Mouse (Mus musculus): ENCODE results near the gene Sh3bp5l. TPM values are rescaled to one million over a fixed set of nuclear protein-coding genes. Genes with fewer than 3 reads are reported as not detected.

Sh3bp5l gene
- polyA plus RNA-seq, 1 experiment from 2014 or later: 11.0 TPM

DNA sequence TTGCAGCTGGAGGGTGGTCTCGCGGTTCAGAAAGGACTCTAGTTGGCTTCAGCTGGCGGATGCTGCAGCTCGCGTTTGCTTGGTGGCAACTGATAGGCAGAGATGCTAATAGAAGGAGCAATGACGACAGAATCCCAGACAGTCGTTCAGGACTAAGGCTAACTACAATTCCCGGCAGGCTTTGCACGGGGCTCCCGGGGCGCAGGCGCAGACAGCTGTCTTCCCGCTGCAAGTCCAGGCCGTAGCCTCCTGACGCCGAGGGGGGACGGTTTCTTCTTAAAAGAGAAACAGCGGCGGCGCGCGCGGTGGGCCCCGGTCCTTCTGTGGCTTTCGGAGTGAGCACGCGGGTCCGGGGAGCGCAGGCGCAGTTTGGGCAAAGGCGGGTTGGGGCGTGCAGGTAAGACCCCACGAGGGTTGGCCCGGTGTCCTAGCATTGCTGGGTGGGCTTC is 23.6 kb upstream of the Sh3bp5l start, which contains the start of gene Zfp692:
Zfp692 (plus strand) TSS at position 210 of the 449 bp plus-strand sequence.
- DNase-seq (peak; percentile 93), ATAC-seq (peak; percentile 66)
- Histone ChIP-seq H3K27ac (ENCODE audit: low read depth) (peak within 1 kb of the TSS; percentile 37), H3K4me3 (ENCODE audit: low read depth, low read length) (peak within 1 kb of the TSS; percentile 55), H3K4me2 (ENCODE audit: low read depth, low read length) (peak within 1 kb of the TSS; percentile 93), H3K9me3 (ENCODE audit: low read length) (no peaks in the 10 kb centered on the region), H3K4me1 (ENCODE audit: insufficient read depth) (peaks cover 17% of the 10 kb centered on the region), H3K9ac (replicated peaks) (peak within 1 kb of the TSS; percentile 65), H3K36me3 (replicated peaks; ENCODE audit: insufficient read depth, low read length) (peaks cover 4% of the 10 kb centered on the region; the same call in 1 of the 2 replicates), H3K27me3 (ENCODE audit: insufficient read depth, low read length) (no peaks in the 10 kb centered on the region)
- no peak for TF ChIP-seq EP300 (IDR thresholded peaks at IDR 0.05; ENCODE audit: low read depth)
- no peak for TF ChIP-seq CTCF (IDR thresholded peaks at IDR 0.05; ENCODE audit: low read depth)
- WGBS (ENCODE audit: insufficient replicate concordance): under 1% methylated on average over 34 of the region's 34 CpGs

DNA sequence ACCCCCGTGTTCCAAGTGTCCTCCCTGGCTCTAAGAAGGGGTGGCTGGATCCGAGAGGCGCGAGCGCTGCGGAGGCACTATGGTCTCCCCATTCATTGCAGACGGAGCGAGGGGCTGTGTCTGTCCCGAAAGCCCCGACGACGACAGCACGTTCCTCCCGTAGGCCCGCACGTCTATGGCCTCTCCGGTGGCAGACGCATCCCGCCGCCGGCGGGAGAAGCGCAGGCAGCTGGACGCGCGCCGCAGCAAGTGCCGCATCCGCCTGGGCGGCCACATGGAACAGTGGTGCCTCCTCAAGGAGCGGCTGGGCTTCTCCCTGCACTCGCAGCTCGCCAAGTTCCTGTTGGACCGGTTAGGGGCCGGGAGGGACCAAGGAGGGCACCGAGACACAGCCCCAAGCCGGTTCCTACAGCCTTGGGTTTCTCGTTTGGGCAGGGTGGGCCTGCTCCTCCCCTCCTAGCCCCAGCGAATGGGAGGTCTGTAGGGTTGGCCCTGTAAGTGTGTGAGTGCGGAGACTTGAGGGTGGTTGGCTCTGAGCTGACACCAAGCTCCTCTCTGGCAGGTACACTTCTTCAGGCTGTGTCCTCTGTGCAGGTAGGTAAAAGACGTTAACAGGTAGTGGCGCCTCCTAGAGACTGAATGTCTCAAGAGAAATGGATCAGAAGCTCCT is 23.0 kb upstream of the Sh3bp5l start:
- Histone ChIP-seq H3K27me3 (ENCODE audit: insufficient read depth, low read length) (no peaks in the 10 kb centered on the region), H3K36me3 (replicated peaks; ENCODE audit: insufficient read depth, low read length) (peaks cover 4% of the 10 kb centered on the region; the same call in 1 of the 2 replicates), H3K27ac (ENCODE audit: low read depth) (peak overlapping the region; percentile 37), H3K4me2 (ENCODE audit: low read depth, low read length) (peak overlapping the region; percentile 93), H3K4me1 (ENCODE audit: insufficient read depth) (peaks cover 17% of the 10 kb centered on the region), H3K4me3 (ENCODE audit: low read depth, low read length) (peak overlapping the region; percentile 55), H3K9me3 (ENCODE audit: low read length) (no peaks in the 10 kb centered on the region), H3K9ac (replicated peaks) (peak overlapping the region; percentile 65)
- WGBS (ENCODE audit: insufficient replicate concordance): 3% methylated on average over 42 of the region's 42 CpGs
- ATAC-seq (peak; percentile 50), DNase-seq (peak; percentile 62)
- TF ChIP-seq EP300 (IDR thresholded peaks at IDR 0.05; ENCODE audit: low read depth): no peak
- peak; percentile 54 for TF ChIP-seq CTCF (IDR thresholded peaks at IDR 0.05; ENCODE audit: low read depth)

DNA sequence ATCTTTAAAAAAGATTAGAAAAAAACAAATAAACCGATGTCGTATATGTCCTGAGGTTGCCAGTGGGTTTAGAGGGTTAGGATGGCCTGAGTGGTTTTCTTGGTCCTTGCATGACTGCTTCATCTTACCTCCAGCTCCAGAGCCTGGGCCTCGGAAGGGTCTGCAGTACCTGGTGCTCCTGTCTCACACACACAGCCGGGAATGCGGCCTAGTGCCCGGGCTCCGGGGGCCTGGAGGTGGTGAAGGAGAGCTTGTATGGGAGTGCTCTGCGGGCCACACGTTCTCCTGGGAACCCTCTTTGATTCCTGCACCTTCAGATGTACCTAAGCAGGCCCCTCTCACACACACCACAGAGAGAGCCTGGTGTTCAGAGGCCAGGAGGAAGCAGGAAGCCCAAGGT is 21.9 kb upstream of the Sh3bp5l start:
- no peak for ATAC-seq
- 89% methylated on average over 9 of the region's 9 CpGs for WGBS (ENCODE audit: insufficient replicate concordance)

DNA sequence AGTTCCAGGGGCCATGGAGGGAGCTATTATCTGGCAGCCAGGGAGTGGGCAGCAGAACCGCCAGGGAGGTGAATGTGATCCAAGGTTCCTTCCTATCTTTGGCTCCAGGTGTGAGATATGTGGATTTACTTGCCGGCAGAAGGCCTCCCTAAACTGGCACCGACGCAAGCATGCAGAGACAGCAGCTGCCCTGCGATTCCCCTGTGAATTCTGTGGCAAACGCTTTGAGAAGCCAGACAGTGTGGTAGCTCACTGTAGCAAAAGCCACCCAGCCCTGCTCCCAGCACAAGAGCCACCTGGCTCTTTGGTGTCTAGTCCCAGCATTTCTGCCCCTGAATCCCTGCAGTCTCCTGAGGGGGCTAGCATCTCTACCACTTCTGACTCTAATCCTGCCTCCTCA is 16.5 kb upstream of the Sh3bp5l start:
- Histone ChIP-seq H3K9me3 (ENCODE audit: low read length) (no peaks in the 10 kb centered on the region), H3K4me1 (ENCODE audit: insufficient read depth) (no peaks in the 10 kb centered on the region), H3K9ac (replicated peaks) (no peak overlapping the region), H3K4me2 (ENCODE audit: low read depth, low read length) (no peak overlapping the region), H3K27ac (ENCODE audit: low read depth) (no peak overlapping the region), H3K27me3 (ENCODE audit: insufficient read depth, low read length) (no peaks in the 10 kb centered on the region), H3K4me3 (ENCODE audit: low read depth, low read length) (no peak overlapping the region), H3K36me3 (replicated peaks; ENCODE audit: insufficient read depth, low read length) (peaks cover 29% of the 10 kb centered on the region)
- TF ChIP-seq CTCF (IDR thresholded peaks at IDR 0.05; ENCODE audit: low read depth) (no peak), EP300 (IDR thresholded peaks at IDR 0.05; ENCODE audit: low read depth) (no peak)
- 87% methylated on average over 6 of the region's 6 CpGs for WGBS (ENCODE audit: insufficient replicate concordance)
- no peak for DNase-seq
- ATAC-seq: no peak

More for the DNA sequence above, 21.9 kb upstream of the Sh3bp5l start:
- DNase-seq: no peak
- H3K36me3 ChIP-seq (replicated peaks; ENCODE audit: insufficient read depth, low read length): peaks cover 4% of the 10 kb centered on the region; the same call in 1 of the 2 replicates
- TF ChIP-seq EP300 (IDR thresholded peaks at IDR 0.05; ENCODE audit: low read depth) (no peak), CTCF (IDR thresholded peaks at IDR 0.05; ENCODE audit: low read depth) (no peak)
- no peak overlapping the region for H3K27ac ChIP-seq (ENCODE audit: low read depth)
- H3K4me3 ChIP-seq (ENCODE audit: low read depth, low read length): no peak overlapping the region
- no peaks in the 10 kb centered on the region for H3K27me3 ChIP-seq (ENCODE audit: insufficient read depth, low read length)
- no peak overlapping the region for H3K4me2 ChIP-seq (ENCODE audit: low read depth, low read length)
- no peaks in the 10 kb centered on the region for H3K9me3 ChIP-seq (ENCODE audit: low read length)
- peaks cover 14% of the 10 kb centered on the region for H3K4me1 ChIP-seq (ENCODE audit: insufficient read depth)
- no peak overlapping the region for H3K9ac ChIP-seq (replicated peaks)

DNA sequence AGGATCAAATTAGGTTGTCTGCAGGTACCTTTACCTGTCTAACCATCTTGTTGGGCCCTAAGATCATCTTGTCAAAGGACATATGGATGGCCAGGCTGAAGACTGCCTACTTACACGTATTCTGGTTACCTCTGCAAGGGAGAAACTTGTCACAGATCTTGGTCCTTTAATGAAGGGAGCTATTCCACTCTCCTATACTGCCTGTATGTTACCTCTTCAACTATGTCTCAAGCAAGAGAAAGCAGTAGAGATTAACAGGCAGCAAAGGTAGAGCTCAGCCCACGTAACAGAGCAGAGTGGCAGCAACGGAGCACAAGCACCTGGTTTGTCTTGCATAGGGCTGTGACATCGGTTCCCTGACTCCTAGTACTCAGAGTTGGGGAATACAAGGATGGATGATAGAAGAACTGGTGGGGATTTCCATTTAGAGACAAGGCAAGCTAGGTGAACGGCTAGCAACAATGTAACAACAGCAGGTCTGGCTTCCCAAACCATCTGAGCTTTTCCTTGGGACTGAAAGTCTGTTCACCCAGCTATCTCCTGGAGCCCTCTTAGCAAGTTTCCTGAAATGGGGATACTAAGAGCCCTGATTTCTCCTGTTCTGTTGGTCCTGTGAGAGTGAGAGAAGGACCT is 14.9 kb upstream of the Sh3bp5l start:
- TF ChIP-seq CTCF (IDR thresholded peaks at IDR 0.05; ENCODE audit: low read depth): no peak
- TF ChIP-seq EP300 (IDR thresholded peaks at IDR 0.05; ENCODE audit: low read depth): no peak
- Histone ChIP-seq H3K9ac (replicated peaks) (no peak overlapping the region), H3K27ac (ENCODE audit: low read depth) (no peak overlapping the region), H3K4me2 (ENCODE audit: low read depth, low read length) (no peak overlapping the region), H3K36me3 (replicated peaks; ENCODE audit: insufficient read depth, low read length) (peaks cover 42% of the 10 kb centered on the region), H3K9me3 (ENCODE audit: low read length) (no peaks in the 10 kb centered on the region), H3K27me3 (ENCODE audit: insufficient read depth, low read length) (no peaks in the 10 kb centered on the region), H3K4me3 (ENCODE audit: low read depth, low read length) (no peak overlapping the region), H3K4me1 (ENCODE audit: insufficient read depth) (no peaks in the 10 kb centered on the region)
- WGBS (ENCODE audit: insufficient replicate concordance): 92% methylated on average over 5 of the region's 5 CpGs
- DNase-seq (no peak), ATAC-seq (no peak)

DNA sequence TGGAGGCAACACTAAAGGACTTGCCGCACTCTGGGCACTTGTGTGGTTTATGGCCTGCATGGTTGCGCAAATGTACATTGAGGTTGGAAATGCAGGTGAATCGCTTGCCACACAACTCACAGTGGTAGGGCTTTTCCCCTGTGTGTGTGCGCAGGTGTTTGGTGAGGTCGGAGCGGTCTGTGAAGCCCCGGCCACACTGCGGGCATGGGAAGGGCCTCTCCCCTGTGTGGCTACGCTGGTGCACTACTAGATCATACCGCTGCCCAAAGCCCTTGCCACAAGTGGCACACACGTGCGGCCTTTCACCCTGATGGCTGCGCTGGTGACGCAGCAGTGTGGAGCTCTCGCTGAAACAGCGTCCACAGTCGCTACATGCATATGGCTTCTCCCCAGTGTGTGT is 14.2 kb upstream of the Sh3bp5l start:
- Histone ChIP-seq H3K27ac (ENCODE audit: low read depth) (no peak overlapping the region), H3K36me3 (replicated peaks; ENCODE audit: insufficient read depth, low read length) (peaks cover 42% of the 10 kb centered on the region), H3K27me3 (ENCODE audit: insufficient read depth, low read length) (no peaks in the 10 kb centered on the region), H3K9ac (replicated peaks) (no peak overlapping the region), H3K9me3 (ENCODE audit: low read length) (no peaks in the 10 kb centered on the region), H3K4me3 (ENCODE audit: low read depth, low read length) (no peak overlapping the region), H3K4me2 (ENCODE audit: low read depth, low read length) (no peak overlapping the region), H3K4me1 (ENCODE audit: insufficient read depth) (peaks cover under 1% of the 10 kb centered on the region)
- peak; percentile 12; the same call in 1 of the 2 replicates for ATAC-seq
- TF ChIP-seq CTCF (IDR thresholded peaks at IDR 0.05; ENCODE audit: low read depth): no peak
- WGBS (ENCODE audit: insufficient replicate concordance): 87% methylated on average over 17 of the region's 17 CpGs
- no peak for DNase-seq

Measured in liver, postnatal 0 days (tissue).